Mouse (Mus musculus) heart, postnatal 0 days (tissue): ENCODE data around the gene Rab23.

Experiments
- CTCF ChIP-seq: IDR thresholded peaks from 2 replicates; pipeline ENCODE4 v1.5.1; 2016; ENCODE audit warnings: antibody characterized with exemption, control low read depth, low read depth
- EP300 ChIP-seq: IDR thresholded peaks from 2 replicates; pipeline ENCODE4 v1.6.1; 2016; ENCODE audit warnings: antibody characterized with exemption, low read depth

DNA sequence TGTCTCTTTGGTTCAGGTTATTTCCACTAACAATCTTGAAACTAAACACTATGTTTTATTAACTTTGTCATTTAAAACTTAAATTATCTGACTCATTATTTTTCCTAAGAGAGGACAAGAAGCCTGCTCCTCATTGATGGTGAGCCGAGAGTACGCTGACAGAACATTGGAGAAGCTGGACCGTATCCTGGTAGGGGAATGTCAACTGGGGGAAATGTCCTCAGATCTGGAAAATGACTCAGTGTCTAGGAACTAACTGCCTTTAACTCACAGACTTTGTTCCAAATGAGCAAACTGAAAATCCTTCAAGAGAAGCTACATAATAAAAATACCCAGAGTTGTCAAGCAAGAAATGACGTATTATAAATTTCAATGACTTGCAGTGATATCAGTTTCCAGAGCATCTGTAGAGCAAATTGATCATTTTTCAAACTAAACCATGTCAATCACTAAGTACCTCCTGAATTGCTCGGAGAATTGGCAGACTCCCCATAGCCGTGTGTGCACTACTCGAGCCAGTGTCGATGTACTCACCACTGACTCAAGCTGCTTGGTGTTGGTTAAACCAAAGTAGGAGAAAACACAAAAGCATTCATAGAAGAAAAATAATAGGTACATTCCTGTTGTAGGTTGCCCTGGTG is 30.1 kb upstream of the Rab23 start:
- TF ChIP-seq CTCF, result no peak
- TF ChIP-seq EP300, result no peak
